Comparison of ENCODE assay signal across 10 mouse cellular contexts in genomic region chr14:36892762-36893358, GRCm38 (mm10).
DNase-seq lines count a peak whose midpoint lies in the region; ATAC-seq and TF ChIP-seq lines count a peak whose summit lies in the region.
"Had no signal": no experiment of that assay in that cellular context is flagged by ENCODE, and none has a peak within 500 bp of the region (broad histone marks: within the 10 kb centered on the region; RNA-seq: fewer than 3 reads in every experiment).

No protein-coding gene starts in this region.

- H3K4me2 ChIP-seq in embryonic facial prominence, embryonic 13.5 days: no peak overlapping the region
- no peak overlapping the region for H3K4me2 ChIP-seq in kidney, postnatal 0 days (ENCODE audit: low read length)
- H3K4me2 ChIP-seq: lung, embryonic 15.5 days had no signal

- WGBS in embryonic facial prominence, embryonic 13.5 days: 37% methylated on average over 2 of the region's 2 CpGs
- 37% methylated on average over 2 of the region's 2 CpGs for WGBS in kidney, postnatal 0 days

- no peak for TF ChIP-seq CTCF in kidney, postnatal 0 days (IDR thresholded peaks at IDR 0.05; ENCODE audit: low read depth)

- no peak overlapping the region for H3K9ac ChIP-seq in embryonic facial prominence, embryonic 13.5 days
- H3K9ac ChIP-seq in kidney, postnatal 0 days (ENCODE audit: low read depth, low read length): no peak overlapping the region
- H3K9ac ChIP-seq: lung, embryonic 15.5 days had no signal

- H3K36me3 ChIP-seq in embryonic facial prominence, embryonic 13.5 days: peaks cover 13% of the 10 kb centered on the region; the same call in 1 of the 2 replicates
- 0 out of 2 replicates have a peak, but pooled peaks cover 6% of the 10 kb centered on the region for H3K36me3 ChIP-seq in kidney, postnatal 0 days (ENCODE audit: insufficient read depth, low read length)

- no peaks in the 10 kb centered on the region for H3K27me3 ChIP-seq in embryonic facial prominence, embryonic 13.5 days
- H3K27me3 ChIP-seq in kidney, postnatal 0 days (ENCODE audit: insufficient read depth, low read length): no peaks in the 10 kb centered on the region
- H3K27me3 ChIP-seq: lung, embryonic 15.5 days had no signal

- H3K4me1 ChIP-seq in embryonic facial prominence, embryonic 13.5 days: peaks cover 3% of the 10 kb centered on the region; the same call in 1 of the 2 replicates
- H3K4me1 ChIP-seq in kidney, postnatal 0 days (replicated peaks; ENCODE audit: insufficient read depth, low read length): no peaks in the 10 kb centered on the region
- H3K4me1 ChIP-seq: lung, embryonic 15.5 days had no signal

- intact Hi-C loops in heart, postnatal 25 days (cut with DNase I): no loop called here

- DNase-seq in ovary, postnatal 36 days (ENCODE audit: low spot score): peak; percentile 32
- DNase-seq in ovary, postnatal 10 days (ENCODE audit: low spot score): no peak
- DNase-seq in kidney, postnatal 0 days (ENCODE audit: low spot score): peak; percentile 89
- DNase-seq in heart, adult 11 months: no peak
- DNase-seq in frontal cortex, postnatal 14 days (ENCODE audit: low spot score in 2 of 2): no peak
- DNase-seq in heart, postnatal 25 days (ENCODE audit: low spot score): no peak
- no peak for DNase-seq in gastrocnemius, adult 8-10 months (ENCODE audit: low spot score in 2 of 2)
- DNase-seq: thymus, adult 2 months had no signal

- H3K9me3 ChIP-seq in embryonic facial prominence, embryonic 13.5 days: no peaks in the 10 kb centered on the region
- no peaks in the 10 kb centered on the region for H3K9me3 ChIP-seq in kidney, postnatal 0 days (replicated peaks; ENCODE audit: low read length)
- H3K9me3 ChIP-seq: lung, embryonic 15.5 days had no signal

- no peak overlapping the region for H3K4me3 ChIP-seq in embryonic facial prominence, embryonic 13.5 days
- no peak overlapping the region for H3K4me3 ChIP-seq in kidney, postnatal 0 days (replicated peaks; ENCODE audit: low read depth, low read length)
- H3K4me3 ChIP-seq: lung, embryonic 15.5 days had no signal

- peak overlapping the region; percentile 16; the same call in 1 of the 2 replicates for H3K27ac ChIP-seq in embryonic facial prominence, embryonic 13.5 days
- H3K27ac ChIP-seq in kidney, postnatal 0 days: peak overlapping the region; percentile 73
- H3K27ac ChIP-seq: lung, embryonic 15.5 days had no signal

- no peak for ATAC-seq in embryonic facial prominence, embryonic 13.5 days (ENCODE audit: insufficient number of reproducible peaks, insufficient read depth, low FRiP score, low TSS enrichment, low read depth)
- ATAC-seq in kidney, postnatal 0 days (replicated peaks; ENCODE audit: low FRiP score, low read depth): peak; percentile 74

Comparison
In these comparisons a context has a peak if more than half of its experiments do, and no peak if none do; other contexts are left out.
1. DNase-seq: peak in ovary, postnatal 36 days (single experiment) and kidney, postnatal 0 days (single experiment); none in ovary, postnatal 10 days (single experiment), heart, adult 11 months (single experiment), frontal cortex, postnatal 14 days (0 of 2), heart, postnatal 25 days (single experiment) and gastrocnemius, adult 8-10 months (0 of 2).